Mouse (Mus musculus): ENCODE measurements around the gene Srp54a. TPM values are rescaled to one million over a fixed set of nuclear protein-coding genes. Genes with fewer than 3 reads are reported as not detected.

The Srp54a gene
- 481 TPM for polyA plus RNA-seq (2014; fragmentation: Illumina TruSeq; extraction: RNeasy Lipid Tissue Mini Kit (QIAGEN cat#74804); ENCODE audit: low read depth, low replicate concordance)

DNA sequence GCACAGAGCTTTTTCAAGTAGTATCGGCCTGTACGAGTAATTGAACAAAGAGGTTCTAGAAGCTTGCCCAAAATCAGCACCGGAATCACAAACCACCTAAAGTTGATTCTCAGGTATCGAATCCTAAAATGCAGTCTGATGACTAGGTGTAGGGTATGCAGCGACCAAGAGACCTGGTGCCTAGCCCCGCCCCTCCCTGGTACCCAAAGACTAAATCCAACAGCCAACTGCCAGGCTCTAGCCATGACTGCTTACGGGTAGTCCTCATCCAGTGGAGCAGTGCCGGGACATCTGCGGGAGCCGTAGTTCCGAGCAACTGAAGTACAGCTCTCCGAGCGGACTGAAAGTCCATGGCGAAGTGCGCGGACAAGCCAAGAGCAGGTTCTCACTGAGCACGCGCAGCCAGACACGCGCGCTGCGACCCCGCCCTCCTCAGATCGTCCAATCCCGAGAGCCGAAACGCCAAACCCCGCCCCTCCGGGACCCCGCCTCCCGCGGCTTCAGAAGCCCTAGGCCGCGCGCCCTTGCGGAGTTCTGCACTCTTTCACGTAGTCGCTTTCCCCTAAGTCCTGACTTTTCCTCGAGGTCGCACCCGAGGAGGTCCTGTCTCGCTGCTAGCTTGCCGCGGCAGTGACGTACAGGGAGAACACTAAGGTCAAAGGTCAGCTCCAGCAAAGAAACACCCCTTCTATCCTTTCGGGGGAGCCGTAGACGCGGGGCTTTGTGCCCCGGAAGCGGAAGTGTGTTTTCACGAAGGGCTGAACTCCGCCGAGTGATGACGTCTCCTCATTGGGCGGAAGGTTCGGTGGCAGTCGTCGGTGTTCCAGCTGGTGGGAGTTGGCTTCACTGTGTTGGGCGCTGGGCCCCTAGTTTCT lies at the start of gene Srp54a, which contains the start of gene 2700097O09Rik:
Gene Srp54a (plus strand): TSS at position 537 of the 875 bp plus-strand sequence.
Gene 2700097O09Rik (minus strand): TSS at position 385 of the 875 bp plus-strand sequence.

DNA sequence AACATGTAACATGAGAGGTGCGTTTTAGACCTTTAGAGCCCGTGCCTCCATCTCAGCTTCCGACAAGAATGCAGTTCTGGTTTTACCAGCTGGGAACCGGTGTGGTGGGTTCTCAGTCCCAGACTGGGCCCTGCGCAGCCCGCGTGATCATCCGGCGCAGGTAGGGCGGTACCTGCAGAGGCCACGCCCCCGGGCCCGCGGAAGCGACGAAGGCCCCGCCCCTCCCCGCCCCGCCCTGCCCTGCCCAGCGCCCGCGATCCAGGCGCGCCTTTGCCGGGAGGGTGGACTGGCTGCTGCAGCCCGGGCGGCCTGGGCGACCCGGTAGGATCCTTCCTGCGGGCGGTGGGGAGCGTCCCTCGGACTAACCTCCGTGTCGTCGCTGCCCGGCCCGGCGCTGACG lies 44.2 kb downstream of the Srp54a start, which contains the start of gene Fam177a:
Gene Fam177a (plus strand): TSS at position 228 of the 400 bp plus-strand sequence.

DNA sequence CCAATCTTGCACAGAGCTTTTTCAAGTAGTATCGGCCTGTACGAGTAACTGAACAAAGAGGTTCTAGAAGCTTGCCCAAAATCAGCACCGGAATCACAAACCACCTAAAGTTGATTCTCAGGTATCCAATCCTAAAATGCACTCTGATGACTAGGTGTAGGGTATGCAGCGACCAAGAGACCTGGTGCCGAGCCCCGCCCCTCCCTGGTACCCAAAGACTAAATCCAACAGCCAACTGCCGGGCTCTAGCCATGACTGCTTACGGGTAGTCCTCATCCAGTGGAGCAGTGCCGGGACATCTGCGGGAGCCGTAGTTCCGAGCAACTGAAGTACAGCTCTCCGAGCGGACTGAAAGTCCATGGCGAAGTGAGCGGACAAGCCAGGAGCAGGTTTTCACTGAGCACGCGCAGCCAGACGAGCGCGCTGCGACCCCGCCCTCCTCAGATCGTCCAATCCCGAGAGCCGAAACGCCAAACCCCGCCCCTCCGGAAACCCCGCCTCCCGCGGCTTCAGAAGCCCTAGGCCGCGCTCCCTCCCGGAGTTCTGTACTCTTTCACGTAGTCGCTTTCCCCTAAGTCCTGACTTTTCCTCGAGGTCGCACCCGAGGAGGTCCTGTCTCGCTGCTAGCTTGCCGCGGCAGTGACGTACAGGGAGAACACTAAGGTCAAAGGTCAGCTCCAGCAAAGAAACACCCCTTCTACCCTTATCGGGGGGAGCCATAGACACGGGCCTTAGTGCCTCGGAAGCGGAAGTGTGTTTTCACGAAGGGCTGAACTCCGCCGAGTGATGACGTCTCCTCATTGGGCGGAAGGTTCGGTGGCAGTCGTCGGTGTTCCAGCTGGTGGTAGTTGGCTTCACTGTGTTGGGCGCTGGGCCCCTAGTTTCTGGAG lies 74.7 kb downstream of the Srp54a start, which contains the start of gene Srp54b:
Gene Srp54b (plus strand): TSS at position 546 of the 890 bp plus-strand sequence.

Other genes starting within 250 kb of the Srp54a start
- 367 TPM for gene Cfl2, start 217.4 kb upstream of the Srp54a start, polyA plus RNA-seq (2014; fragmentation: Illumina TruSeq; extraction: RNeasy Lipid Tissue Mini Kit (QIAGEN cat#74804); ENCODE audit: low read depth, low replicate concordance)
- not detected for gene Gm20403, start 93.7 kb upstream of the Srp54a start, polyA plus RNA-seq (2014; fragmentation: Illumina TruSeq; extraction: RNeasy Lipid Tissue Mini Kit (QIAGEN cat#74804); ENCODE audit: low read depth, low replicate concordance)
- 10.2 TPM for gene Baz1a, start 65.9 kb upstream of the Srp54a start, polyA plus RNA-seq (2014; fragmentation: Illumina TruSeq; extraction: RNeasy Lipid Tissue Mini Kit (QIAGEN cat#74804); ENCODE audit: low read depth, low replicate concordance)
- gene 2700097O09Rik, start 152 bp upstream of the Srp54a start, polyA plus RNA-seq (2014; fragmentation: Illumina TruSeq; extraction: RNeasy Lipid Tissue Mini Kit (QIAGEN cat#74804); ENCODE audit: low read depth, low replicate concordance), result 25.8 TPM
- not detected for gene Fam177a, start 44.2 kb downstream of the Srp54a start, polyA plus RNA-seq (2014; fragmentation: Illumina TruSeq; extraction: RNeasy Lipid Tissue Mini Kit (QIAGEN cat#74804); ENCODE audit: low read depth, low replicate concordance)
- gene Srp54b, start 74.8 kb downstream of the Srp54a start, polyA plus RNA-seq (2014; fragmentation: Illumina TruSeq; extraction: RNeasy Lipid Tissue Mini Kit (QIAGEN cat#74804); ENCODE audit: low read depth, low replicate concordance), result 1.8 TPM
- 26.1 TPM for gene 1700047I17Rik2, start 119.3 kb downstream of the Srp54a start, polyA plus RNA-seq (2014; fragmentation: Illumina TruSeq; extraction: RNeasy Lipid Tissue Mini Kit (QIAGEN cat#74804); ENCODE audit: low read depth, low replicate concordance)
- gene Srp54c, start 149.9 kb downstream of the Srp54a start, polyA plus RNA-seq (2014; fragmentation: Illumina TruSeq; extraction: RNeasy Lipid Tissue Mini Kit (QIAGEN cat#74804); ENCODE audit: low read depth, low replicate concordance), result 145 TPM
- 38.7 TPM for gene 1110008L16Rik, start 219.3 kb downstream of the Srp54a start, polyA plus RNA-seq (2014; fragmentation: Illumina TruSeq; extraction: RNeasy Lipid Tissue Mini Kit (QIAGEN cat#74804); ENCODE audit: low read depth, low replicate concordance)
- 23.6 TPM for gene Ppp2r3c, start 222.7 kb downstream of the Srp54a start, polyA plus RNA-seq (2014; fragmentation: Illumina TruSeq; extraction: RNeasy Lipid Tissue Mini Kit (QIAGEN cat#74804); ENCODE audit: low read depth, low replicate concordance)

Data from kidney, adult 10 weeks (tissue).